Mouse (Mus musculus): ENCODE measurements around the gene Zmynd12. TPM values are rescaled to one million over a fixed set of nuclear protein-coding genes. Genes with fewer than 3 reads are reported as not detected.
A peak's percentile ranks its signal among the peaks of the same experiment; 100 is the strongest.

Zmynd12 gene
- not detected in 2 replicates for polyA plus RNA-seq (2014; fragmentation: Nextera tagmentation; extraction: Ambion mirVana)

DNA sequence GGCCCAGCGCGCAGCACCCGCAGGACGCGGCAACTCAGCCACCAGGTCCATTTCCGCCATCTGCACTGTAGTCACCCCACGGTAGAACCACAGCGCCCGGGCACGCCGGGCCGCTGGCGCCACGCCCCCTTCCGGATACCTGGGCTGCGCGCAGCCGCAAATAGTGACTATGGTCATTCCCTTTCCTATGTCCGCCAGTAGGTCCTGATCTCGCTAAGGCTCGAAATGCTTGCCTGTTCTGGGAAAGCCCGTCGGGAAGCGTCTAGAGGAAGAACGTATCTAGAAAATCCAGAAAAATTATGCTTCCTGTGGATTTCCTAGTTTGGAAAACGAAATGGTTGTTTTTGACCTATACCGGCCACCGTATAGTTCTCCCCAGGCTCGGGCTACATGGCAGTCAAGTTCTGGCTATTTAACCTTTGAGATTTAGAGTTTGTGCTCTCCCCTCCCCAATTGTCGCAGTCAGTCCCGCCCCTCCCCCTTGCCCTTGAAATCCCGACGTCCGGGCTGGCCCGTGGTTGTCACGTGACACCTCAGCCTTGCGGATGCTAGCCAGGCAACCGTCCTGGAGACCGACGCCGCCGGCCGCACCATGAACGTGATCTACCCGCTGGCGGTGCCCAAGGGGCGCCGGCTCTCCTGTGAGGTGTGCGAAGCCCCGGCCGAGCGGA is at the start of gene Zmynd12, which contains the start of gene Ppcs:
Gene Zmynd12, plus strand, starts transcription at position 521 of the 671 bp plus-strand sequence.
Gene Ppcs, minus strand, starts transcription at position 127 of the 671 bp plus-strand sequence.
- Histone ChIP-seq H3K36me3 (replicated peaks; ENCODE audit: control insufficient read depth, insufficient read depth, low read depth, low read length) (no peaks in the 10 kb centered on the region), H3K4me1 (ENCODE audit: control insufficient read depth, insufficient read depth, low read length) (no peaks in the 10 kb centered on the region; the same call in 1 of the 2 replicates), H3K9ac (replicated peaks; ENCODE audit: low read length) (peak within 1 kb of the TSS; percentile 82), H3K27me3 (ENCODE audit: control insufficient read depth, insufficient read depth, low read length) (no peaks in the 10 kb centered on the region), H3K4me2 (ENCODE audit: low read depth, low read length) (peak within 1 kb of the TSS; percentile 89), H3K4me3 (ENCODE audit: low read depth, low read length) (peak within 1 kb of the TSS; percentile 70), H3K27ac (replicated peaks; ENCODE audit: low read depth, low read length) (peak within 1 kb of the TSS; percentile 67), H3K9me3 (replicated peaks; ENCODE audit: control insufficient read depth, low read length) (no peaks in the 10 kb centered on the region)
- ATAC-seq (replicated peaks; ENCODE audit: insufficient number of reproducible peaks, low FRiP score, low TSS enrichment, low read depth) (peak; percentile 91), DNase-seq (ENCODE audit: low spot score) (peak; percentile 93)
- under 1% methylated on average over 52 of the region's 52 CpGs for WGBS

DNA sequence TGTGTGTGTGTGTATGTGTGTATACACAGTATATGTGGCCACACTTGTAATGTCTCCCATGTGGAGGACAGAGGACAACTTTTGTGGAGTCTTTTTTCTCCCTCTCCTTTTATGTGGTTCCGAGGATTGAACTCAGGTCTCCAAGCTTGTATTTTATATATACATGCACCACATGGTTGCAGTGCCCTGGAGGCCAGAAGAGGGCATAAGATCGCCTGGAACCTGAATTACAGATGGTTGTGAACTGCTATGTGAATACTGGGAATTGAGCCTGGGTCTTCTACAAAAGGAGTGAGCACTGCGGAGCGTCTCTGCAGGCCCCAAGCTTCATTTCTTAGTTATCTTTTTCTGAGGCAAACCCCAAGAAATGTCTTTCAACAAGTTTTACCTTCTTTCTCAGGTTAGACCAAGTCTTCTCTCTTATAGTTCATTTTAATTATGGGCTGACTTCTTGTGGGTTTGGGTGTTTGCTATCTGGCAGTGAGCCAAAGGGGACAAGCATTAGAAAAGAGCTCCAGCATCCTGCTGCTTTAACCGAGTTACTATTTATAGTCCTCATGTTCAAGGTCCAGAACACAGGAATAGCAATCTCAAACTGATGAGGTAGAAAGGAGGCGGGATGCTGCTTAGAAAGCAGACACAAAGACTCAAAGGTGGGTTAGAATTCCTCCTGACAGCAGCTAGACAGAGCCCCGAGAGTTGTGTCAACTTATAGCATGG is 41.0 kb upstream of the Zmynd12 start:
- Histone ChIP-seq H3K4me2 (ENCODE audit: low read depth, low read length) (no peak overlapping the region), H3K4me3 (ENCODE audit: low read depth, low read length) (no peak overlapping the region), H3K27ac (replicated peaks; ENCODE audit: low read depth, low read length) (no peak overlapping the region), H3K27me3 (ENCODE audit: control insufficient read depth, insufficient read depth, low read length) (no peaks in the 10 kb centered on the region), H3K36me3 (replicated peaks; ENCODE audit: control insufficient read depth, insufficient read depth, low read depth, low read length) (no peaks in the 10 kb centered on the region), H3K9me3 (replicated peaks; ENCODE audit: control insufficient read depth, low read length) (no peaks in the 10 kb centered on the region), H3K9ac (replicated peaks; ENCODE audit: low read length) (no peak overlapping the region), H3K4me1 (ENCODE audit: control insufficient read depth, insufficient read depth, low read length) (no peaks in the 10 kb centered on the region)
- DNase-seq (ENCODE audit: low spot score) (no peak), ATAC-seq (replicated peaks; ENCODE audit: insufficient number of reproducible peaks, low FRiP score, low TSS enrichment, low read depth) (no peak)
- 78% methylated on average over 7 of the region's 7 CpGs for WGBS

DNA sequence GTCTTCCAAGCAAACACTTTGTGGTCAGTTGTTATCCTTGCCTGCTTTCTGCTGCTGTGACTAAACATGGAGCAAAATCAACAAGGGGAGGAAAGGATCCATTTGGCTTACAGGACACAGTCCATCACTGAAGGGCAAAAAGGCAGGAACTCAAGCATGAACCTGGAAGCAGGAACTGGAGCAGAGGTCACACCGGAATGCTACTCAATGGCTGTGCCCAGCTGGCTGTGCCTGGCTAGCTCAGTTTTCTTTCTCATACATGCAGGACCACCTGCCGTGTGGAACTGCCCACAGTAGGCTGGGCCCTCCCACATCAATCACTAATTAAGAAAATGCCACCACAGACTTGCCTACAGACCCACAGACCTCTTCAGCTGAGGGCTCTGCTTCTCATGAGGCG is 33.4 kb upstream of the Zmynd12 start:
- ATAC-seq (replicated peaks; ENCODE audit: insufficient number of reproducible peaks, low FRiP score, low TSS enrichment, low read depth) (no peak), DNase-seq (ENCODE audit: low spot score) (no peak)
- WGBS = 65% methylated on average over 3 of the region's 3 CpGs

DNA sequence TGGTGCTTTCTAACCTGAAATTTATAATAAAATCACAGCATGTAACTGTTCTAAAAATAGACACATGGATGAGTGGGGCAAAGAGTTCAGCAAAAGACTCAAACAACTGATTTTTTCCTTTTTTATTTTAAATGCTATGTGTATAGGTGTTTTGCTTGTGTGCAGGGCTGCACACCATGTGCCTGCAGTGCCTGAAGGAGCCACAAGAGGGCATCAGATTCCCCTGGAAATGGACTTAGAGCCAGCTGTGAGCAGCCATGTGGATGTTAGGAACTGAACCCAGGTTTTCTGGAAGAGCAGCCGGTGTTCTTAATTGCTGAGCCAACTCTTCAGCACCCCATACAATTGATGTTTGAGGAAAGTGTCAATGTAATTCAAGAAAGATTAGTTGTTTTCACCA is 32.2 kb upstream of the Zmynd12 start:
- WGBS = 75% methylated on average over 1 of the region's 1 CpGs
- Histone ChIP-seq H3K4me3 (ENCODE audit: low read depth, low read length) (no peak overlapping the region), H3K9ac (replicated peaks; ENCODE audit: low read length) (no peak overlapping the region), H3K9me3 (replicated peaks; ENCODE audit: control insufficient read depth, low read length) (no peaks in the 10 kb centered on the region), H3K4me1 (ENCODE audit: control insufficient read depth, insufficient read depth, low read length) (no peaks in the 10 kb centered on the region), H3K27ac (replicated peaks; ENCODE audit: low read depth, low read length) (no peak overlapping the region), H3K4me2 (ENCODE audit: low read depth, low read length) (no peak overlapping the region), H3K36me3 (replicated peaks; ENCODE audit: control insufficient read depth, insufficient read depth, low read depth, low read length) (no peaks in the 10 kb centered on the region), H3K27me3 (ENCODE audit: control insufficient read depth, insufficient read depth, low read length) (no peaks in the 10 kb centered on the region)
- DNase-seq (ENCODE audit: low spot score) (peak; percentile 38), ATAC-seq (replicated peaks; ENCODE audit: insufficient number of reproducible peaks, low FRiP score, low TSS enrichment, low read depth) (no peak)

More for the DNA sequence above, 33.4 kb upstream of the Zmynd12 start:
- no peak overlapping the region for H3K9ac ChIP-seq (replicated peaks; ENCODE audit: low read length)
- H3K27ac ChIP-seq (replicated peaks; ENCODE audit: low read depth, low read length) = no peak overlapping the region
- H3K4me2 ChIP-seq (ENCODE audit: low read depth, low read length) = no peak overlapping the region
- H3K36me3 ChIP-seq (replicated peaks; ENCODE audit: control insufficient read depth, insufficient read depth, low read depth, low read length) = no peaks in the 10 kb centered on the region
- H3K9me3 ChIP-seq (replicated peaks; ENCODE audit: control insufficient read depth, low read length) = no peaks in the 10 kb centered on the region
- no peak overlapping the region for H3K4me3 ChIP-seq (ENCODE audit: low read depth, low read length)
- no peaks in the 10 kb centered on the region for H3K4me1 ChIP-seq (ENCODE audit: control insufficient read depth, insufficient read depth, low read length)
- no peaks in the 10 kb centered on the region for H3K27me3 ChIP-seq (ENCODE audit: control insufficient read depth, insufficient read depth, low read length)

DNA sequence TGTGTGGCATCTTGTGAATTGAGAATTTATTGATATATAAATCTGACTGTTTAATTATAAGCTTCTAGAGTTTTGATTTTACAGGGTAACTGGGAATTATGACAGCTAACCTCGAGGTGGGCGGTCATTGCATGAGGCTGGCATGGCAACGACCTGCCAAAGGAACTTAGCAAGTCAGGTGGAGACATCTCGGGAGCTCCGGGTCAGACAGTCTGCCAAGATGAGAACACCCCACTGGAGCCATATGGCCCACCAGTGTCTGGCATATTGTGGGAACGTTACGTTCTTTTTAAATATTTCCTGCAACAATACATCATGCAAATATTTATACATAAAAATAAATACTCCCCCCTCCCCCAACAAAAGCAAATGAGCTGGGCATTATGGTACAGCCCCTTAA is 23.9 kb upstream of the Zmynd12 start:
- Histone ChIP-seq H3K36me3 (replicated peaks; ENCODE audit: control insufficient read depth, insufficient read depth, low read depth, low read length) (no peaks in the 10 kb centered on the region), H3K4me3 (ENCODE audit: low read depth, low read length) (no peak overlapping the region), H3K9me3 (replicated peaks; ENCODE audit: control insufficient read depth, low read length) (no peaks in the 10 kb centered on the region), H3K27ac (replicated peaks; ENCODE audit: low read depth, low read length) (no peak overlapping the region), H3K9ac (replicated peaks; ENCODE audit: low read length) (no peak overlapping the region), H3K4me2 (ENCODE audit: low read depth, low read length) (no peak overlapping the region), H3K4me1 (ENCODE audit: control insufficient read depth, insufficient read depth, low read length) (no peaks in the 10 kb centered on the region), H3K27me3 (ENCODE audit: control insufficient read depth, insufficient read depth, low read length) (no peaks in the 10 kb centered on the region)
- WGBS = 85% methylated on average over 7 of the region's 7 CpGs
- ATAC-seq (replicated peaks; ENCODE audit: insufficient number of reproducible peaks, low FRiP score, low TSS enrichment, low read depth) (no peak), DNase-seq (ENCODE audit: low spot score) (no peak)

DNA sequence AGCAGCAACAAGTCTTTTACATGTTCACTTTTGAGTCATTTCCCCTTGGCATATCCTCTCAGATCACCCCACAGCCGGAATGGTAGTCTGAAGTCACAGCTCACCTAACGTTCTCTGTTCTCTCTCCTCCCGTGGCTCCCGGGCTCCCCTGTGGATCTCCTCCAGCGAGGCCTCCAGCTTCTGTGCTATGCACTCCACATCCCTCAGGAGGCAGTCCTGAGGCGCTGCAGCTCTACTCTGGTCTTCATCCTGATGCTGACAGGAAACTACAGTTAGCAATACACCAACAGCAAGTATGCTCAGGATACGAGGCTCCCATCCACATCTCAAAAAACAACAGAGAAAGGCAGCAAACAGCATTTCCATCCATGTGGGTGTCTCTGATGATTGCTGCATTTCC is 21.7 kb upstream of the Zmynd12 start:
- no peaks in the 10 kb centered on the region for H3K9me3 ChIP-seq (replicated peaks; ENCODE audit: control insufficient read depth, low read length)

DNA sequence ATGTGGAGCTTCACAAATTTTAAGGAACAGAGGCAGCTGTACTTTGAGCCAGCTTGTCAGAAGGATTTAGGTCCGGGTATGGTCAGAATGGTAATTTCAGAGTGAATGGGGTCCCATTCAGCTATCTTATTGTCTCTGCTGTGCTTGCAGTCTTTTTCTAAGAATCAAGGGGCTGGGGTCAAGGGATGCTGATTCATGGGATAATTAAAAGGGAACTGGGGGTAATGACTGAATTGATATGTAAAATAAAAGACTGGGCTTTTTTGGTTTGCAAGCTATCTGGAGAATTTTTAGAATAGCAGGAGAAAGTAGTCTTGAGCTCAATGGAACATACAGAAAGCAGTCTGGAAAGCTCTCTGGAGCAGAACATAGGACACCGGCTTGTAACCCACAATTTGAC is 19.2 kb upstream of the Zmynd12 start:
- H3K4me3 ChIP-seq (ENCODE audit: low read depth, low read length) = no peak overlapping the region
- no peaks in the 10 kb centered on the region for H3K9me3 ChIP-seq (replicated peaks; ENCODE audit: control insufficient read depth, low read length)
- no peaks in the 10 kb centered on the region for H3K27me3 ChIP-seq (ENCODE audit: control insufficient read depth, insufficient read depth, low read length)
- no peak overlapping the region for H3K9ac ChIP-seq (replicated peaks; ENCODE audit: low read length)
- 95% methylated on average over 2 of the region's 2 CpGs for WGBS
- no peak overlapping the region for H3K27ac ChIP-seq (replicated peaks; ENCODE audit: low read depth, low read length)
- no peaks in the 10 kb centered on the region for H3K4me1 ChIP-seq (ENCODE audit: control insufficient read depth, insufficient read depth, low read length)
- ATAC-seq (replicated peaks; ENCODE audit: insufficient number of reproducible peaks, low FRiP score, low TSS enrichment, low read depth) = no peak
- no peaks in the 10 kb centered on the region for H3K36me3 ChIP-seq (replicated peaks; ENCODE audit: control insufficient read depth, insufficient read depth, low read depth, low read length)
- H3K4me2 ChIP-seq (ENCODE audit: low read depth, low read length) = no peak overlapping the region
- no peak for DNase-seq (ENCODE audit: low spot score)

More for the DNA sequence above, 21.7 kb upstream of the Zmynd12 start:
- WGBS = 53% methylated on average over 7 of the region's 7 CpGs
- DNase-seq (ENCODE audit: low spot score) (no peak), ATAC-seq (replicated peaks; ENCODE audit: insufficient number of reproducible peaks, low FRiP score, low TSS enrichment, low read depth) (no peak)
- Histone ChIP-seq H3K36me3 (replicated peaks; ENCODE audit: control insufficient read depth, insufficient read depth, low read depth, low read length) (no peaks in the 10 kb centered on the region), H3K4me3 (ENCODE audit: low read depth, low read length) (no peak overlapping the region), H3K9ac (replicated peaks; ENCODE audit: low read length) (no peak overlapping the region), H3K27ac (replicated peaks; ENCODE audit: low read depth, low read length) (no peak overlapping the region), H3K27me3 (ENCODE audit: control insufficient read depth, insufficient read depth, low read length) (no peaks in the 10 kb centered on the region), H3K4me2 (ENCODE audit: low read depth, low read length) (no peak overlapping the region), H3K4me1 (ENCODE audit: control insufficient read depth, insufficient read depth, low read length) (no peaks in the 10 kb centered on the region)

Data from embryonic facial prominence, embryonic 11.5 days (tissue).